Mouse (Mus musculus) C2C12 (cell line): Measurements from ENCODE around the gene Kank3.

Experiments
- CEBPB ChIP-seq: IDR thresholded peaks from one replicate; pipeline ENCODE4 v1.6.1; 2011; ENCODE audit warnings: low read depth, mild to moderate bottlenecking, control low read depth, moderate library complexity
- CTCF ChIP-seq: IDR thresholded peaks from one replicate; pipeline ENCODE4 v1.5.1; 2011; ENCODE audit not compliant: control insufficient read depth, insufficient read depth, insufficient read length
- MAX ChIP-seq: IDR thresholded peaks from one replicate; pipeline ENCODE4 v1.6.1; 2011; ENCODE audit warnings: mild to moderate bottlenecking, control low read depth
- MYOD1 ChIP-seq: IDR thresholded peaks from one replicate; pipeline ENCODE4 v1.6.1; 2011; ENCODE audit warnings: low read depth; ENCODE audit not compliant: control insufficient read depth, insufficient read length

DNA sequence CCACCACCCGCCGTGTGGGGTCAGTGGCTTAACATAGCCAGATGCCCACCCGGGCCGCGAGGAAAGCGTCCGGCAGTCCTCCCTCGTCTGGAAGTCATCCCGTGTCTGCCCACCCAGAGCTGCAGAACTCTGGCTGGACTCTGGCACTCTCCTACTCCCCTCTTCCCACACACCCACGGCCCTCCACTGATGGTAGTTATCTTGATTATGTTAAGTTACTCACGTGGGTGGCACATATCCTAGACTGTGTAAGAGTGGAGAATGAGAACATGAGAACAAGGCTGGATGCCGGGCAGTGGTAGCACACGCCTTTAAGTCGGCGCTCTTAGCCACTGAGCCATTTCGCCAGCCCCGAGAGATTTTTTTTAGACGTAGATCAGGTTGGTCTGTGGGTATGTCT, 23.9 kb upstream of the Kank3 start:
- TF ChIP-seq CTCF: no peak
- no peak for TF ChIP-seq CEBPB
- TF ChIP-seq MAX: no peak
- TF ChIP-seq MYOD1: no peak
